Mouse (Mus musculus) left cerebral cortex, postnatal 25 days (tissue): ENCODE measurements around the gene Ciapin1. TPM values are rescaled to one million over a fixed set of nuclear protein-coding genes. Genes with fewer than 3 reads are reported as not detected.

Experiments used
- DNase-seq, 2 experiments: peaks; one replicate each; pipeline ENCODE4 v3.0.0; 2022; ENCODE audit warnings: low spot score in 2 of 2, mixed read lengths in 1 of 2
- intact Hi-C: fragments of 180-260 bp; cut with DNase I; formaldehyde crosslinking; loops from one replicate; pipeline ENCODE4 v1.15.1; 2025
- total RNA-seq, 2 experiments: library from RNA; stranded (reverse); gene quantifications; 2 replicates each; pipeline ENCODE4 v1.2.3; 2021

Ciapin1 gene
- total RNA-seq, 2 experiments from 2014 or later = 67.9 to 74.1 TPM

- intact Hi-C loops = loop anchor here (1.0 kb wide), 1 partner anchor 108 kb away; no protein-coding TSS in a partner anchor
- peak; percentile 94 to 96 for DNase-seq
These were observed 25.5 kb downstream of the Ciapin1 start for GRCm38 (mm10) chr8:94812645-94813098.

GRCm38 (mm10) chr8:94811654-94812053 is 26.5 kb downstream of the Ciapin1 start:
- no peak for DNase-seq
- intact Hi-C loops = loop anchor here (1.0 to 2.0 kb wide), 2 partner anchors 39 to 107 kb away; partner anchors contain the start of gene Cx3cl1

- peak in 1 of 2 experiments; percentile 53 for DNase-seq
- intact Hi-C loops = loop anchor here (2.0 kb wide), 1 partner anchor 38 kb away; the partner anchor contains the start of gene Cx3cl1
These were observed 27.3 kb downstream of the Ciapin1 start for GRCm38 (mm10) chr8:94810855-94811254.

GRCm38 (mm10) chr8:94810153-94810552 is 28.0 kb downstream of the Ciapin1 start, which contains the start of gene Ccl17:
Gene Ccl17, plus strand, starts transcription at chr8:94810453.
- no peak for DNase-seq
- intact Hi-C loops = loop anchor here (2.0 kb wide), 1 partner anchor 37 kb away; the partner anchor contains the start of gene Cx3cl1

- intact Hi-C loops = no loop called here
- DNase-seq = no peak
These were observed 29.8 kb downstream of the Ciapin1 start for GRCm38 (mm10) chr8:94808372-94808771.

- DNase-seq = no peak
- intact Hi-C loops = no loop called here
These were observed 30.7 kb downstream of the Ciapin1 start for GRCm38 (mm10) chr8:94807506-94807905.

- intact Hi-C loops = no loop called here
- DNase-seq = no peak
These were observed 32.3 kb downstream of the Ciapin1 start for GRCm38 (mm10) chr8:94805811-94806210.

GRCm38 (mm10) chr8:94804546-94805340 is 33.4 kb downstream of the Ciapin1 start:
- intact Hi-C loops = no loop called here
- DNase-seq = no peak

GRCm38 (mm10) chr8:94803551-94803950 is 34.6 kb downstream of the Ciapin1 start:
- peak in 1 of 2 experiments; percentile 86 for DNase-seq
- intact Hi-C loops = no loop called here

- intact Hi-C loops = no loop called here
- no peak for DNase-seq
These were observed 35.8 kb downstream of the Ciapin1 start for GRCm38 (mm10) chr8:94802375-94802774.

- intact Hi-C loops = no loop called here
These were observed 36.7 kb downstream of the Ciapin1 start for GRCm38 (mm10) chr8:94801293-94802095.

GRCm38 (mm10) chr8:94800278-94800968 is 37.7 kb downstream of the Ciapin1 start:
- intact Hi-C loops = no loop called here
- DNase-seq = peak; percentile 53 to 93

More at GRCm38 (mm10) chr8:94801293-94802095, 36.7 kb downstream of the Ciapin1 start:
- DNase-seq = peak; percentile 63 to 93

- DNase-seq = no peak
- intact Hi-C loops = no loop called here
These were observed 43.4 kb downstream of the Ciapin1 start for GRCm38 (mm10) chr8:94794782-94795181.

- intact Hi-C loops = no loop called here
- DNase-seq = no peak
These were observed 43.8 kb downstream of the Ciapin1 start for GRCm38 (mm10) chr8:94794368-94794767.

- intact Hi-C loops = no loop called here
- DNase-seq = no peak
These were observed 48.8 kb downstream of the Ciapin1 start for GRCm38 (mm10) chr8:94789256-94789955.

GRCm38 (mm10) chr8:94787524-94788501 is 50.3 kb downstream of the Ciapin1 start:
- DNase-seq = no peak
- intact Hi-C loops = no loop called here

GRCm38 (mm10) chr8:94785995-94786595 is 52.1 kb downstream of the Ciapin1 start:
- DNase-seq = no peak
- intact Hi-C loops = no loop called here
